Mouse (Mus musculus): Measurements from ENCODE around the gene Stxbp2. TPM values are rescaled to one million over a fixed set of nuclear protein-coding genes. Genes with fewer than 3 reads are reported as not detected.

The Stxbp2 gene
- polyA plus RNA-seq, 1 experiment from 2014 or later = 27.9 TPM

- H3K27me3 ChIP-seq (ENCODE audit: control insufficient read depth, insufficient read depth, low read length) = no peaks in the 10 kb centered on the region
- H3K4me3 ChIP-seq (ENCODE audit: low read depth, low read length) = no peak overlapping the region
- no peaks in the 10 kb centered on the region for H3K9me3 ChIP-seq (ENCODE audit: control insufficient read depth, low read length)
- H3K9ac ChIP-seq (ENCODE audit: low read length) = no peak overlapping the region
- DNase-seq (ENCODE audit: low spot score) (no peak), ATAC-seq (ENCODE audit: insufficient number of reproducible peaks, low FRiP score, low TSS enrichment, low read depth) (no peak)
- H3K4me1 ChIP-seq (ENCODE audit: control insufficient read depth, insufficient read depth, low read length) = no peaks in the 10 kb centered on the region
- H3K27ac ChIP-seq (replicated peaks; ENCODE audit: low read depth, low read length) = no peak overlapping the region
- 74% methylated on average over 3 of the region's 3 CpGs for WGBS
- no peaks in the 10 kb centered on the region; the same call in 1 of the 2 replicates for H3K36me3 ChIP-seq (ENCODE audit: control insufficient read depth, insufficient read depth, low read length)
- H3K4me2 ChIP-seq (ENCODE audit: low read depth, severe bottlenecking) = no peak overlapping the region
Observed at GRCm38 (mm10) chr8:3598054-3598453, 32.7 kb upstream of the Stxbp2 start.

GRCm38 (mm10) chr8:3599219-3599618 lies 31.5 kb upstream of the Stxbp2 start:
- no peaks in the 10 kb centered on the region for H3K27me3 ChIP-seq (ENCODE audit: control insufficient read depth, insufficient read depth, low read length)
- no peaks in the 10 kb centered on the region for H3K4me1 ChIP-seq (ENCODE audit: control insufficient read depth, insufficient read depth, low read length)
- no peak overlapping the region for H3K9ac ChIP-seq (ENCODE audit: low read length)
- WGBS = 80% methylated on average over 1 of the region's 1 CpGs
- DNase-seq (ENCODE audit: low spot score) (no peak), ATAC-seq (ENCODE audit: insufficient number of reproducible peaks, low FRiP score, low TSS enrichment, low read depth) (no peak)
- H3K4me2 ChIP-seq (ENCODE audit: low read depth, severe bottlenecking) = no peak overlapping the region
- no peak overlapping the region for H3K27ac ChIP-seq (replicated peaks; ENCODE audit: low read depth, low read length)
- no peaks in the 10 kb centered on the region; the same call in 1 of the 2 replicates for H3K36me3 ChIP-seq (ENCODE audit: control insufficient read depth, insufficient read depth, low read length)
- H3K4me3 ChIP-seq (ENCODE audit: low read depth, low read length) = no peak overlapping the region
- no peaks in the 10 kb centered on the region for H3K9me3 ChIP-seq (ENCODE audit: control insufficient read depth, low read length)

GRCm38 (mm10) chr8:3600401-3600800 lies 30.4 kb upstream of the Stxbp2 start:
- Histone ChIP-seq H3K9me3 (ENCODE audit: control insufficient read depth, low read length) (no peaks in the 10 kb centered on the region), H3K4me3 (ENCODE audit: low read depth, low read length) (no peak overlapping the region), H3K4me1 (ENCODE audit: control insufficient read depth, insufficient read depth, low read length) (no peaks in the 10 kb centered on the region), H3K27me3 (ENCODE audit: control insufficient read depth, insufficient read depth, low read length) (no peaks in the 10 kb centered on the region), H3K27ac (replicated peaks; ENCODE audit: low read depth, low read length) (no peak overlapping the region), H3K36me3 (ENCODE audit: control insufficient read depth, insufficient read depth, low read length) (peaks cover 2% of the 10 kb centered on the region; the same call in 1 of the 2 replicates), H3K4me2 (ENCODE audit: low read depth, severe bottlenecking) (no peak overlapping the region), H3K9ac (ENCODE audit: low read length) (no peak overlapping the region)
- 87% methylated on average over 6 of the region's 6 CpGs for WGBS
- DNase-seq (ENCODE audit: low spot score) (no peak), ATAC-seq (ENCODE audit: insufficient number of reproducible peaks, low FRiP score, low TSS enrichment, low read depth) (no peak)

GRCm38 (mm10) chr8:3603439-3603838 lies 27.3 kb upstream of the Stxbp2 start:
- no peaks in the 10 kb centered on the region for H3K9me3 ChIP-seq (ENCODE audit: control insufficient read depth, low read length)
- H3K9ac ChIP-seq (ENCODE audit: low read length) = no peak overlapping the region
- H3K4me1 ChIP-seq (ENCODE audit: control insufficient read depth, insufficient read depth, low read length) = no peaks in the 10 kb centered on the region
- peaks cover 4% of the 10 kb centered on the region; the same call in 1 of the 2 replicates for H3K36me3 ChIP-seq (ENCODE audit: control insufficient read depth, insufficient read depth, low read length)
- DNase-seq (ENCODE audit: low spot score) (no peak), ATAC-seq (ENCODE audit: insufficient number of reproducible peaks, low FRiP score, low TSS enrichment, low read depth) (no peak)
- H3K27ac ChIP-seq (replicated peaks; ENCODE audit: low read depth, low read length) = no peak overlapping the region
- H3K4me2 ChIP-seq (ENCODE audit: low read depth, severe bottlenecking) = no peak overlapping the region
- no peaks in the 10 kb centered on the region for H3K27me3 ChIP-seq (ENCODE audit: control insufficient read depth, insufficient read depth, low read length)
- 81% methylated on average over 13 of the region's 13 CpGs for WGBS
- no peak overlapping the region for H3K4me3 ChIP-seq (ENCODE audit: low read depth, low read length)

GRCm38 (mm10) chr8:3606593-3606992 lies 24.2 kb upstream of the Stxbp2 start:
- no peak for ATAC-seq (ENCODE audit: insufficient number of reproducible peaks, low FRiP score, low TSS enrichment, low read depth)
- Histone ChIP-seq H3K4me1 (ENCODE audit: control insufficient read depth, insufficient read depth, low read length) (no peaks in the 10 kb centered on the region), H3K9ac (ENCODE audit: low read length) (no peak overlapping the region), H3K4me3 (ENCODE audit: low read depth, low read length) (no peak overlapping the region), H3K27me3 (ENCODE audit: control insufficient read depth, insufficient read depth, low read length) (no peaks in the 10 kb centered on the region), H3K27ac (replicated peaks; ENCODE audit: low read depth, low read length) (no peak overlapping the region), H3K36me3 (ENCODE audit: control insufficient read depth, insufficient read depth, low read length) (peaks cover 21% of the 10 kb centered on the region), H3K4me2 (ENCODE audit: low read depth, severe bottlenecking) (no peak overlapping the region), H3K9me3 (ENCODE audit: control insufficient read depth, low read length) (no peaks in the 10 kb centered on the region)
- WGBS = 89% methylated on average over 16 of the region's 16 CpGs
- DNase-seq (ENCODE audit: low spot score) = no peak

- WGBS = 93% methylated on average over 7 of the region's 7 CpGs
- Histone ChIP-seq H3K27ac (replicated peaks; ENCODE audit: low read depth, low read length) (no peak overlapping the region), H3K9me3 (ENCODE audit: control insufficient read depth, low read length) (no peaks in the 10 kb centered on the region), H3K36me3 (ENCODE audit: control insufficient read depth, insufficient read depth, low read length) (peaks cover 25% of the 10 kb centered on the region), H3K4me2 (ENCODE audit: low read depth, severe bottlenecking) (no peak overlapping the region), H3K4me1 (ENCODE audit: control insufficient read depth, insufficient read depth, low read length) (no peaks in the 10 kb centered on the region), H3K9ac (ENCODE audit: low read length) (no peak overlapping the region), H3K27me3 (ENCODE audit: control insufficient read depth, insufficient read depth, low read length) (no peaks in the 10 kb centered on the region), H3K4me3 (ENCODE audit: low read depth, low read length) (no peak overlapping the region)
- ATAC-seq (ENCODE audit: insufficient number of reproducible peaks, low FRiP score, low TSS enrichment, low read depth) = no peak
- no peak for DNase-seq (ENCODE audit: low spot score)
Observed at GRCm38 (mm10) chr8:3607822-3608221, 22.9 kb upstream of the Stxbp2 start.

- H3K36me3 ChIP-seq (ENCODE audit: control insufficient read depth, insufficient read depth, low read length) = peaks cover 33% of the 10 kb centered on the region
- ATAC-seq (ENCODE audit: insufficient number of reproducible peaks, low FRiP score, low TSS enrichment, low read depth) (no peak), DNase-seq (ENCODE audit: low spot score) (no peak)
- H3K9ac ChIP-seq (ENCODE audit: low read length) = no peak overlapping the region
- 84% methylated on average over 12 of the region's 12 CpGs for WGBS
- H3K4me1 ChIP-seq (ENCODE audit: control insufficient read depth, insufficient read depth, low read length) = no peaks in the 10 kb centered on the region
- no peak overlapping the region for H3K4me2 ChIP-seq (ENCODE audit: low read depth, severe bottlenecking)
- no peaks in the 10 kb centered on the region for H3K9me3 ChIP-seq (ENCODE audit: control insufficient read depth, low read length)
- H3K27ac ChIP-seq (replicated peaks; ENCODE audit: low read depth, low read length) = no peak overlapping the region
- no peak overlapping the region for H3K4me3 ChIP-seq (ENCODE audit: low read depth, low read length)
- H3K27me3 ChIP-seq (ENCODE audit: control insufficient read depth, insufficient read depth, low read length) = no peaks in the 10 kb centered on the region
Observed at GRCm38 (mm10) chr8:3609046-3609815, 21.5 kb upstream of the Stxbp2 start.

- H3K36me3 ChIP-seq (ENCODE audit: control insufficient read depth, insufficient read depth, low read length) = peaks cover 33% of the 10 kb centered on the region
- H3K4me1 ChIP-seq (ENCODE audit: control insufficient read depth, insufficient read depth, low read length) = no peaks in the 10 kb centered on the region
- H3K27ac ChIP-seq (replicated peaks; ENCODE audit: low read depth, low read length) = no peak overlapping the region
- no peak overlapping the region for H3K9ac ChIP-seq (ENCODE audit: low read length)
- WGBS = 73% methylated on average over 6 of the region's 6 CpGs
- H3K4me3 ChIP-seq (ENCODE audit: low read depth, low read length) = no peak overlapping the region
- H3K4me2 ChIP-seq (ENCODE audit: low read depth, severe bottlenecking) = no peak overlapping the region
- no peaks in the 10 kb centered on the region for H3K9me3 ChIP-seq (ENCODE audit: control insufficient read depth, low read length)
- no peaks in the 10 kb centered on the region for H3K27me3 ChIP-seq (ENCODE audit: control insufficient read depth, insufficient read depth, low read length)
- ATAC-seq (ENCODE audit: insufficient number of reproducible peaks, low FRiP score, low TSS enrichment, low read depth) (no peak), DNase-seq (ENCODE audit: low spot score) (no peak)
Observed at GRCm38 (mm10) chr8:3609816-3610150, 21.0 kb upstream of the Stxbp2 start.
